Mouse (Mus musculus) liver, embryonic 14 days (tissue): ENCODE results near the gene Cldn34b4. TPM values are rescaled to one million over a fixed set of nuclear protein-coding genes. Genes with fewer than 3 reads are reported as not detected.

Experiments
- polyA plus RNA-seq: library from polyadenylated mRNA; depleted of rRNA; stranded (reverse); fragments of >200 nt; gene quantifications from 2 replicates; pipeline ENCODE4 v1.2.3, GENCODE M21; 2012; rRNA removed

The Cldn34b4 gene
- polyA plus RNA-seq = not detected in 2 replicates

GRCm38 (mm10) chrX:76393050-76393449 lies at the start of gene Cldn34b4:
Cldn34b4 (plus strand) TSS chrX:76393350.

Other genes starting within 250 kb of the Cldn34b4 start
- not detected in 2 replicates for gene Cldn34b3, start 129.0 kb upstream of the Cldn34b4 start, polyA plus RNA-seq
- not detected in 2 replicates for gene Cldn34d, start 209.6 kb downstream of the Cldn34b4 start, polyA plus RNA-seq